Mouse (Mus musculus) liver, embryonic 15.5 days (tissue): ENCODE data around the gene Cep41. TPM values are rescaled to one million over a fixed set of nuclear protein-coding genes. Genes with fewer than 3 reads are reported as not detected.

Experiments
- ATAC-seq: fragments of 200-750 bp; cut with Nextera tagmentation; 2 replicates; pipeline ENCODE4 v1.8.0; 2017; ENCODE audit warnings: moderate number of reproducible peaks, mild to moderate bottlenecking, moderate library complexity; ENCODE audit not compliant: insufficient read depth
- H3K27ac ChIP-seq: fragments of 300-500 bp; sonication (generic); replicated peaks from 2 replicates; pipeline ENCODE4 v1.5.1; 2015; ENCODE audit warnings: mild to moderate bottlenecking, inconsistent platforms
- H3K27me3 ChIP-seq: fragments of 300-500 bp; sonication (generic); 2 replicates; pipeline ENCODE4 v1.6.1; 2015; ENCODE audit warnings: mild to moderate bottlenecking, inconsistent platforms
- H3K36me3 ChIP-seq: fragments of 300-500 bp; sonication (generic); replicated peaks from 2 replicates; pipeline ENCODE4 v1.6.1; 2015; ENCODE audit warnings: moderate library complexity, mild to moderate bottlenecking, inconsistent platforms
- H3K4me1 ChIP-seq: fragments of 300-500 bp; sonication (generic); replicated peaks from 2 replicates; pipeline ENCODE4 v1.6.1; 2015; ENCODE audit warnings: inconsistent platforms
- H3K4me2 ChIP-seq: fragments of 300-500 bp; sonication (generic); 2 replicates; pipeline ENCODE4 v1.6.1; 2015; ENCODE audit warnings: moderate library complexity, mild to moderate bottlenecking, inconsistent platforms
- H3K4me3 ChIP-seq: fragments of 300-500 bp; sonication (generic); replicated peaks from 2 replicates; pipeline ENCODE4 v1.5.1; 2015; ENCODE audit warnings: mild to moderate bottlenecking, inconsistent platforms
- H3K9ac ChIP-seq: fragments of 300-500 bp; sonication (generic); 2 replicates; pipeline ENCODE4 v1.6.1; 2015; ENCODE audit warnings: moderate library complexity, mild to moderate bottlenecking, inconsistent platforms
- H3K9me3 ChIP-seq: fragments of 300-500 bp; sonication (generic); replicated peaks from 2 replicates; pipeline ENCODE4 v1.6.1; 2016; ENCODE audit warnings: inconsistent platforms
- WGBS: fragments of 180-500 bp; shearing (Covaris S2); methylation state at CpG from one replicate; pipeline ENCODE4 v1.1.7; 2015; ENCODE audit warnings: mixed read lengths; ENCODE audit not compliant: insufficient replicate concordance; 5-methylcytosine and 5-hydroxymethylcytosine counted together
- polyA plus RNA-seq: library from polyadenylated mRNA; unstranded; fragments of >200 nt; fragmentation: Nextera tagmentation; extraction: Ambion mirVana; gene quantifications from 2 replicates; pipeline ENCODE4 v1.2.1, GENCODE M21; 2015

Gene Cep41
- polyA plus RNA-seq, 1 experiment from 2014 or later = 3.8 TPM

DNA sequence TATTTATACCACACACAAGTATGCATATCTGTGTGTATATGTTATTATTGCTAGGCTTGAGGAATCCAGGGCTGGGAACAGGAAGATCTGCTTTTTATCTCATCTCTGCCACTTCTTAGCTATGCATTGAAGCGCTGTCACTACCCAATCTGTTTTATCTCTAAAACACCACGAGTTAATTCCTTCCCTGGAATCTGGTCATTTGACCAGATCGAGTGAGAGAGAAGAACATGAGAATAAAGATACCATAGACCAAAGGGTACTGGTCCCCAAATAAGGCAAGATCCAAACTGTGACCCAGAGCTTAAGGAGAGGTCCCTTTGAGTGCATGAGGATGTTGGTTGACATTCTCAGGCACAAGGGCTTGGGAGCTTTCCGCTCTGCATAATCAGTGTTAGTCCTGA lies 71.6 kb downstream of the Cep41 start:
- Histone ChIP-seq H3K27me3 (peaks cover 43% of the 10 kb centered on the region), H3K9me3 (no peaks in the 10 kb centered on the region), H3K4me2 (no peak overlapping the region), H3K4me1 (peaks cover 2% of the 10 kb centered on the region), H3K9ac (no peak overlapping the region), H3K27ac (no peak overlapping the region), H3K36me3 (no peaks in the 10 kb centered on the region), H3K4me3 (no peak overlapping the region)
- 29% methylated on average over 4 of the region's 4 CpGs for WGBS
- ATAC-seq = no peak

DNA sequence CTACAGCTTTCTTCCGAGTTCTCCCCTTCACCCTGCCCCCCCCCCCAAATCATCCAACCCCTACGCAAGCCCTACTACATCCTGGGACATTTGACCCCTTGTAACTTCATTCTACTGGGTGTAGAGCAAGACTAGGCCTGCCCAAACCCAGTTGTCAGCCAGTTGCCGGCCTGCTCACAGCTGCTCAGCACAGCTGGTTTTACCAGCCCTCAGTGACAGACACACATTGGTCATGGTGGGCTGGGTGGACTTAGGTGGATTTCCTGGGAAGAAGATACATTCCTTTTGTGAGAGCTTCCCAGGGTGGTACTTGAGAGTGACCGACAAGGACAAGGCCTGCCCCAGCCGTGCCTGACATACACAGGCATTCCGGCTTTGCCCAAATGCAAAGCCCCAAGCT lies 72.6 kb downstream of the Cep41 start:
- WGBS = 75% methylated on average over 6 of the region's 6 CpGs
- no peak for ATAC-seq
- no peaks in the 10 kb centered on the region for H3K36me3 ChIP-seq

DNA sequence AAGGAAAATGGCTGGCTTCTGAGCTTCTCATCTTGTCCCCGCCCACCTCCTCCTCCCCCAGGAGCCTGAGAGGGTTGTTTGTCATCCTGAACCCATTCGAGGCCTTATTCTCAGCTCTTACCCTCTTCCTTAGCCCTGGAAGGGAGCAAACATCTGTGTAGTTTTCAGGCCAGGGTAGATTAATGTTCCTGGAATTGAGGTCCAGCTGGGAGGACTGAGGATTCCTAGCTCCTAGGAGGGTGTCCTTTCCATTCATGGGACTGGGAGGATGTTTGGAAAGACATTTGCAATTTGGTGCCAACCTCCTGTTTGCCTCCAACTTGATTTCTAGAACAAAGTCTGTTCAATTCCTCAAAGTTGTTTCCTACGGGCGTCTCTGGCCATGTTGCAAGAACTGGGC lies 73.0 kb downstream of the Cep41 start:
- H3K27ac ChIP-seq = no peak overlapping the region
- H3K36me3 ChIP-seq = no peaks in the 10 kb centered on the region
- H3K27me3 ChIP-seq = peaks cover 57% of the 10 kb centered on the region
- 55% methylated on average over 4 of the region's 4 CpGs for WGBS
- no peaks in the 10 kb centered on the region for H3K9me3 ChIP-seq
- no peak for ATAC-seq
- no peak overlapping the region for H3K4me3 ChIP-seq
- no peak overlapping the region for H3K9ac ChIP-seq
- H3K4me1 ChIP-seq = peaks cover 9% of the 10 kb centered on the region
- H3K4me2 ChIP-seq = no peak overlapping the region

More for the DNA sequence above, 72.6 kb downstream of the Cep41 start:
- Histone ChIP-seq H3K9ac (no peak overlapping the region), H3K4me3 (no peak overlapping the region), H3K27me3 (peaks cover 53% of the 10 kb centered on the region), H3K4me2 (no peak overlapping the region), H3K27ac (peak overlapping the region; percentile 29; the same call in 1 of the 2 replicates), H3K4me1 (peaks cover 9% of the 10 kb centered on the region), H3K9me3 (no peaks in the 10 kb centered on the region)

DNA sequence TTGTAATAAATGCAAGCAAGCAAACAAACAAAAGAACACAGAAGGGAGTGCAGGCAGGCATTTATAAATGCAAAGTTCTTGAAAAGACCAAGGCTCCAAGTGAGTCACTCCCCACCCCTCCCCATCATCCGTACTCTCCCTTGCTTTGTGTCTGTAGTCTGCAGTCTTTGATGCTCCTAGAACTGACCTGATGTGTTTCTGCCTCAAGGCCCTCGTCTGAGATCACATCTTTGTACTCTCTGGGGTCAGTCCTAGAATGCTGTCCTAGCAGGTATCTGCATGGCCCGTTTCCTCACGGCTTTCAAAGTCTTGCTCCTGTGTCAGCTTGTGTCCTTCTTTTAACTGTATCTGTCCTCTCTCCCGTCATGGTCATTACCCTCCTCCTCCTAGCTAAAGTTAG lies 73.9 kb downstream of the Cep41 start:
- Histone ChIP-seq H3K4me3 (no peak overlapping the region), H3K4me1 (peaks cover 9% of the 10 kb centered on the region), H3K36me3 (no peaks in the 10 kb centered on the region), H3K9ac (no peak overlapping the region), H3K4me2 (no peak overlapping the region), H3K9me3 (no peaks in the 10 kb centered on the region), H3K27me3 (peaks cover 65% of the 10 kb centered on the region), H3K27ac (no peak overlapping the region)
- WGBS = 61% methylated on average over 5 of the region's 5 CpGs
- no peak for ATAC-seq

DNA sequence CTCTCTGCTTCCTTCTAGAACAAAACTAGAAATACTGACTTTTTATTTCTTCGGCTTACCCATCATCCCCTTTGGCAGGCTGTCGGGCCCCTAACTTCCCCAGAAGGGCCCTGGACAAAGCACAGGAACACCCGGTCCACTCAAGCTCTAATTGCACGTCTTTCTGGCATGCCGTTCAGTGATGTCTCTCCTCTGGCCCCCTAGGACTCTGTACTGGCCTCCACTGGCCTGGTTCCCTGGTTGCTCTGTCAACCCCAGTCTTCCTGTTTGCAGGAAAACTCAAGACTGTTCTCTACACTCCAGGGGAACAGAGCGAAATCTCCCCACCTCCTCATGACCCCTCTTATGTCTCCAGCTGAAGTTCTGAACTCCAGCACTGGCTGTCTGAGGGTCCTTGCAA lies 74.8 kb downstream of the Cep41 start:
- H3K9ac ChIP-seq = no peak overlapping the region
- no peaks in the 10 kb centered on the region for H3K36me3 ChIP-seq
- H3K4me3 ChIP-seq = no peak overlapping the region
- peaks cover 9% of the 10 kb centered on the region for H3K4me1 ChIP-seq
- no peaks in the 10 kb centered on the region for H3K9me3 ChIP-seq
- 31% methylated on average over 6 of the region's 6 CpGs for WGBS
- H3K4me2 ChIP-seq = no peak overlapping the region
- H3K27me3 ChIP-seq = peaks cover 72% of the 10 kb centered on the region
- H3K27ac ChIP-seq = peak overlapping the region; percentile 19; the same call in 1 of the 2 replicates
- no peak for ATAC-seq

DNA sequence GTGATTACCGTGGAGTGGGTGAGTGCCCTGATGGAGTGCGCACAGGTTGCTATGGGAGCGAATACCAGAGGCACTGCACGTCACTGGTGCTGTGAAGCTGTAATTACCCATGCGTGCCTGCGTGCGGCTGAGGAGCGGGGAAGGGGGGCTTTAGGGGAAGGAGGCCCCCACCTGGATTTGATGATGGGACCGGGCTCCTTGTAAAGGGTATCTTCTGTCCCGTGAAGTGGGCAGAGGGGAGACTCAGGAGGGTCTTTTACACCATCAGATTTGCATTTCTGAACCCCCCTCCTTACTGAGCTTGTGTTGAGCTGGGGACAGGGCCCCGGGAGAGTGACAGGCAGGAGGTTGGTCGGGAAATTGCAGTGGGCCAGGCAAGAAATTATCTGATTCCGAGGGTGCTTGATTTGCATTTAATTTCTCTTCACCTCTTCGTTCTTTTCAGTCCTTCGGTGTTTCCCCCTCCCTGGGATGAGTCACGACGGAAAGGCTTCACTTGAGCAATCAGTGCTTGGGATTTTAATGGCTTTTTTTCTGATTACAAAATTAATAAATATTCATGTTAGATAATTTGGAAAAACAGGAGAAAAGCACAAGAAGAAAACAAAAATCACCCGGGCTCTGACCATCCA lies 75.5 kb downstream of the Cep41 start:
- 14% methylated on average over 18 of the region's 18 CpGs for WGBS
- H3K9me3 ChIP-seq = no peaks in the 10 kb centered on the region
- peaks cover 9% of the 10 kb centered on the region for H3K4me1 ChIP-seq
- no peak overlapping the region for H3K9ac ChIP-seq
- no peak overlapping the region for H3K4me3 ChIP-seq
- ATAC-seq = no peak
- H3K27ac ChIP-seq = no peak overlapping the region; the same call in 1 of the 2 replicates
- peaks cover 68% of the 10 kb centered on the region for H3K27me3 ChIP-seq
- H3K4me2 ChIP-seq = no peak overlapping the region
- H3K36me3 ChIP-seq = no peaks in the 10 kb centered on the region

DNA sequence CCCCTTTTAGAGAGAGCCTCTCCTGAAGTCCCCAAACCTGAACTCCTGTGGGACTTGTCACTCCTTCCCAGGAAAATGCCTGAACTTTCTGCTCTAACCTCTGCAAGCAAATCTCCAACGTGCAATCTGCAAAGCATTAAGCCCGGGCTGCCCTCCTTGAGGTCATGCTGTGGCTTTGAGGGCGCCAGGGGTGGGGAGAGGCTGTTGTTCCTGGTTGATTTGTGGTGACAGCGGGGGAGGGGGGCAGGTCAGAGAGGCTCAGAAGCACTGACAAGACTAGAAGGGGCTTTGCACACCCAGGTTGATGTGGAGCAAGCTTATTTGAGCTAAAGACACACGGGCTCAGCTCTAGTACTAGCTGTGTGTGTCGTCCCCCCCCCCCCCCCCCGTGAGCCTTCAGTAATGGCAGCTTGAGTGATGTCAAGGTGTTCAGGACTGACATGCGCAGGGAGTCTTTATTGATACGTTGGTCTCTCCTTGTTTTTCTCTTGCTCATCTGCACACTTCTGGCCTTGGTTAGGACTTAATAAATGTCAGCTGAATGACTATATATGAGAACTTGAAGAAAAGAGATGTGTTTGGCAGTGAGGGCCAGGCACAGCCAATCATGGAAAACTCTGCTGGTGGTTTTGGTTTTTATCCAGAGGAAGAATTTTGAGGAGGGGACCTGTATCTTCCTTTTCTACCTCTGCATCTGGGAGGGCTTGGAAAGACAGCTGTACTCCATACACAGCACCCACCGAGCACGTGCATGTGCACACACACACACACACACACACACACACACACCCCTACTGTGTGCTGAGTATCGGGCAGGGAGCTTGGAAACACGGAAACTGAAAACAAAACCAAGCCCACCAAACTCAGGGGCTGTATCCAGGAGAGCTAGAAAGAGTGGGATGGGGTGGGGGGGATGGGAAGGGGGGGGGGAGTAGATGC lies 76.3 kb downstream of the Cep41 start:
- H3K9ac ChIP-seq = no peak overlapping the region
- no peak overlapping the region for H3K4me3 ChIP-seq
- H3K27me3 ChIP-seq = peaks cover 66% of the 10 kb centered on the region
- H3K36me3 ChIP-seq = no peaks in the 10 kb centered on the region
- H3K9me3 ChIP-seq = no peaks in the 10 kb centered on the region
- 6% methylated on average over 13 of the region's 13 CpGs for WGBS
- H3K4me2 ChIP-seq = peak overlapping the region; percentile 13; the same call in 1 of the 2 replicates
- peaks cover 9% of the 10 kb centered on the region for H3K4me1 ChIP-seq
- ATAC-seq = no peak
- H3K27ac ChIP-seq = no peak overlapping the region

DNA sequence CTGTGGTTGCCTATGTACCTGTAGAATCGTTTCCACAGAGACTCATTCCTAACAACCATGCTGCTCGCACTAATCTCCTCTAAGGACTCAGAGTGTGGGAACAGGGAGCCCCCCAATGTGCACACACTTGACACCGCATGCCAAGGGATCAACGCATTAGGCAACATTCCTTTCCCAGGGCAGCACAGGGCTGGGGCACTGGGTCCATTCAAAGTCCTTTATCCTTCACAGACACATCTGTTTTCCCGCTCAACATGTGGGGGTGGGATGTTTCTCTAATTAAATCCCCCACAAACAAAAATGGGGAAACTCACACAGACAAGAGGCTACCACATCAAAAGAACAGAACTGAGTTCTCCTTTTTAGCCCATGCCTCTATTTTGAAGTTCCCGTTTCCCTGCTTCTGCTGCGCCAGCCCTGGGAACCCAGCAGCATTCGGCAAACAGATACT lies 77.0 kb downstream of the Cep41 start:
- H3K4me2 ChIP-seq = peak overlapping the region; percentile 13; the same call in 1 of the 2 replicates
- ATAC-seq = no peak
- no peak overlapping the region for H3K4me3 ChIP-seq
- no peaks in the 10 kb centered on the region for H3K36me3 ChIP-seq
- H3K27me3 ChIP-seq = peaks cover 66% of the 10 kb centered on the region
- peaks cover 9% of the 10 kb centered on the region for H3K4me1 ChIP-seq
- H3K27ac ChIP-seq = no peak overlapping the region
- WGBS = 3% methylated on average over 8 of the region's 8 CpGs
- H3K9me3 ChIP-seq = no peaks in the 10 kb centered on the region
- no peak overlapping the region for H3K9ac ChIP-seq

DNA sequence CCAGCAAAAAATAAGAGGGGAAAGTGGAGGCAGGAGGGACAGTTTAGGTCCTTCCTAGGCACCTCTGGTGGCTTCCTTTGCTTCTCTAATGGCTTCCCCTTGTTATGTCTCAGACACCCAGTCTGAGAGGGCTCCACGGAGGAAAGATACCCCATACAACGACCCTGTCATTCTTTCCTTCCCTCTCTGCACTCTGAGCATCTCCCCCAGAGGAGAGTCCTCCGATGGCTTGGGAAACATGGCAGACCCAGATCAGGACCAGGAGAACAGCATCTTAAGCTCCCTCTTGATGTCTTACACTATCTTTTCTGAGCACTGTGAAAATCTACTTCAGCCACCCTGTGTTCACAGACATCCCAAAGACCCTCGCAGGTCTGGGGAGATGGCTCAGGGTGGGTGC lies 77.8 kb downstream of the Cep41 start:
- Histone ChIP-seq H3K4me1 (peaks cover 9% of the 10 kb centered on the region), H3K27ac (no peak overlapping the region), H3K4me2 (no peak overlapping the region), H3K4me3 (no peak overlapping the region), H3K27me3 (peaks cover 66% of the 10 kb centered on the region), H3K9me3 (no peaks in the 10 kb centered on the region), H3K36me3 (no peaks in the 10 kb centered on the region), H3K9ac (no peak overlapping the region)
- WGBS = 24% methylated on average over 4 of the region's 4 CpGs
- no peak for ATAC-seq

DNA sequence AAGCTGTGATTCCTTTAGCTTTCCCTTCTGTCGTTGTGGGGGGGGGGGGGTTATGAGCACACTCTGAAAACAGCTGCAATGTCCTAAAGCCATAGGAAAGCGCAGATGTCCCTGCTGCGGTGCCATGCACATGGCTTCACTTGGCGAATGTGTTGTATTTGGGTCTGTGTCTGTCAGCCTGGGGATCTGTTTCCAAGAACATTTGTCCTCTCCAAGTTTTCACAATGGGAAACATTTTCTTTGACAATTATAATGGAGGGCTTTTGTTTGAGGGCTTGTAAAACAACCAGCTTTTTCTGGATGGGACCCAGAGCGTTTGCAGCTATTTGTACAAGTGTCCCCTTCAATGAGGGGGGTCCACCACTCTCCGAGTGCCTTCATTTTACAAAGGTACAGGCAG lies 79.3 kb downstream of the Cep41 start:
- Histone ChIP-seq H3K4me3 (no peak overlapping the region), H3K4me1 (peaks cover 9% of the 10 kb centered on the region), H3K36me3 (no peaks in the 10 kb centered on the region), H3K27me3 (peaks cover 51% of the 10 kb centered on the region), H3K9ac (no peak overlapping the region), H3K4me2 (no peak overlapping the region), H3K9me3 (no peaks in the 10 kb centered on the region), H3K27ac (no peak overlapping the region)
- ATAC-seq = no peak
- WGBS = 69% methylated on average over 6 of the region's 6 CpGs

DNA sequence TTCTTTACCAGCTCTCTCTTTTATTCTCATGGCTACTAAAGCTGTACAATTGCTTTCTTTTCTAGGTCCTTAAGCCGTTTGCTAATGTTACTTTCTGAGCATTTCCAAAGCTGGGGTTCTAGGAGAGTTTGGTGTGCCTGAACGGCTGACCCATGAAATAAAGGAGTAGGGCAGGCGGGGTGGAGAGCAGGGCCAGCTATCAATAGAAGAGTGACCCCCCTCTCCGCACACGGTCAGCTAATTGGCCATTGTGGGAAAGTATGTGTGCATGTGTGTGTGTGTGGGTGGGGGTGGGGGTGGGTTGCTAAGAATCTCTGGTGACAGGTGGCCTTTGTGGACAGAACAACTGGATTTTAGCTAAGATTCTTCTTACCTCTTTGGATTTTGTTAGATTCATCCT lies 82.3 kb downstream of the Cep41 start:
- 65% methylated on average over 5 of the region's 5 CpGs for WGBS
- no peaks in the 10 kb centered on the region for H3K36me3 ChIP-seq
- H3K4me3 ChIP-seq = no peak overlapping the region
- peaks cover under 1% of the 10 kb centered on the region; the same call in 1 of the 2 replicates for H3K4me1 ChIP-seq
- H3K27ac ChIP-seq = no peak overlapping the region
- no peaks in the 10 kb centered on the region for H3K9me3 ChIP-seq
- no peak overlapping the region for H3K9ac ChIP-seq
- no peak overlapping the region for H3K4me2 ChIP-seq
- ATAC-seq = no peak
- peaks cover 21% of the 10 kb centered on the region for H3K27me3 ChIP-seq
